8 mouse cellular contexts compared by ENCODE assay signal in the genomic region with DNA sequence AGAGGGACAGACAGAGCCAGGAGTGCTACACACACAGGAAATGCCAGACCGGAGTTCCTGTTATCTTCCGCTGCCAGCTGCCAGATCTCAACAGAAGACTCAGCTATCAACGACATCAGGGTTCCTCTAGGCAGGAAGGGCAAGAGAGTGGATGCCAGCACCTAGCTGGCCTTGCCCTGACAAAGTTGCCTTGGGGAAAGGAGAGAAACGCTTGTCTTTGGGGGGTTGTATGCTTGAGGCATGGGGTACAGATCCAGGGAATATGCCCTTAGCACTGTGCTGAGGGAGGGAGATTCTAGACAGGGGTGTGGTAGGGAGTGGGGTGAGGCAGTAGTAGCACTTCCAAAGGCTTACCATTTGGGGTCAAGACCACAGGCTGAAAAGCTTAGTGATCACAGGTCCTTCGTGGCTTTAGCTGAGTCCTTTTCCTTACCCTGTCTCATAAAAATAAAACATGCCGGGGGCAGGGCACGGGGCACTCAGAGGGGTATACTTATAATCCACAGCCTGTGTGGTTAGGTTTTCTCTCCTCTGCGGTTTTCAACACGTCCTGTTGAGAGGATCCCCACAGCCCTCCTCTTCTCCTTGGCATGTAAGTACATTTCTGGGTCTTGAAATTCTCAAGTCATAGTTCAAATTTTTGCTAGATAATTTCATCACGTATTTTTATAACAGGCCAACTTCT. TPM values are rescaled to one million over a fixed set of nuclear protein-coding genes. Genes with fewer than 3 reads are reported as not detected.
A peak's percentile ranks its signal among the peaks of the same experiment; 100 is the strongest.
DNase-seq lines count a peak whose midpoint lies in the region; ATAC-seq and TF ChIP-seq lines count a peak whose summit lies in the region.

No protein-coding gene starts in this region.

- no peak for DNase-seq in limb, embryonic 10.5 days (ENCODE audit: low spot score)
- peak; percentile 76 for DNase-seq in lung, postnatal 0 days (ENCODE audit: low spot score)
- DNase-seq in thymus, postnatal 0 days (ENCODE audit: low spot score): peak; percentile 86
- DNase-seq in embryo, embryonic 11 days: no peak
- DNase-seq in midbrain, embryonic 14.5 days: no peak
- DNase-seq in cerebellum, adult 9-10 months: no peak

- no peak for TF ChIP-seq CTCF in lung, postnatal 0 days (IDR thresholded peaks at IDR 0.05)

- 58% methylated on average over 10 of the region's 10 CpGs for WGBS in limb, embryonic 13.5 days
- 67% methylated on average over 10 of the region's 10 CpGs for WGBS in limb, embryonic 10.5 days
- WGBS in heart, embryonic 14.5 days: 41% methylated on average over 10 of the region's 10 CpGs
- 34% methylated on average over 10 of the region's 10 CpGs for WGBS in lung, postnatal 0 days
- WGBS in midbrain, embryonic 14.5 days: 75% methylated on average over 10 of the region's 10 CpGs

- no peak overlapping the region for H3K4me3 ChIP-seq in limb, embryonic 13.5 days
- no peak overlapping the region for H3K4me3 ChIP-seq in limb, embryonic 10.5 days
- H3K4me3 ChIP-seq in heart, embryonic 14.5 days (ENCODE audit: control insufficient read depth in 1 of 2, insufficient read depth in 1 of 2, low read depth in 1 of 2, low read length in 2 of 2): no peak overlapping the region
- H3K4me3 ChIP-seq in lung, postnatal 0 days (ENCODE audit: low read depth, low read length): peak overlapping the region; percentile 93; the same call in 1 of the 2 replicates
- no peak overlapping the region for H3K4me3 ChIP-seq in midbrain, embryonic 14.5 days (replicated peaks; ENCODE audit: low read depth, low read length)

- no peaks in the 10 kb centered on the region for H3K36me3 ChIP-seq in limb, embryonic 13.5 days
- H3K36me3 ChIP-seq in limb, embryonic 10.5 days: peaks cover 3% of the 10 kb centered on the region; the same call in 1 of the 2 replicates
- 0 out of 2 replicates have a peak, but pooled peaks cover 4% of the 10 kb centered on the region for H3K36me3 ChIP-seq in heart, embryonic 14.5 days (ENCODE audit: control insufficient read depth, insufficient read depth, low read length)
- no peaks in the 10 kb centered on the region for H3K36me3 ChIP-seq in lung, postnatal 0 days (ENCODE audit: insufficient read depth, low read length)
- no peaks in the 10 kb centered on the region for H3K36me3 ChIP-seq in midbrain, embryonic 14.5 days (ENCODE audit: control insufficient read depth, insufficient read depth, low read length)

- peak overlapping the region; percentile 77; the same call in 1 of the 2 replicates for H3K4me2 ChIP-seq in limb, embryonic 13.5 days (replicated peaks)
- peak overlapping the region; percentile 90 for H3K4me2 ChIP-seq in heart, embryonic 14.5 days (ENCODE audit: low read length)
- H3K4me2 ChIP-seq in lung, postnatal 0 days (replicated peaks; ENCODE audit: low read depth, low read length): peak overlapping the region; percentile 85; the same call in 1 of the 2 replicates
- H3K4me2 ChIP-seq in midbrain, embryonic 14.5 days (ENCODE audit: low read length): no peak overlapping the region

- no peak for ATAC-seq in limb, embryonic 13.5 days (ENCODE audit: low FRiP score, low read depth)
- no peak for ATAC-seq in heart, embryonic 14.5 days (ENCODE audit: insufficient number of reproducible peaks, insufficient read depth, low FRiP score, low read depth)
- ATAC-seq in lung, postnatal 0 days: peak; percentile 40
- no peak for ATAC-seq in midbrain, embryonic 14.5 days (ENCODE audit: low FRiP score, low TSS enrichment)

- no peaks in the 10 kb centered on the region for H3K9me3 ChIP-seq in limb, embryonic 13.5 days
- no peaks in the 10 kb centered on the region for H3K9me3 ChIP-seq in limb, embryonic 10.5 days (replicated peaks)
- no peaks in the 10 kb centered on the region for H3K9me3 ChIP-seq in heart, embryonic 14.5 days (ENCODE audit: control insufficient read depth, low read length)
- H3K9me3 ChIP-seq in lung, postnatal 0 days (ENCODE audit: low read length): no peaks in the 10 kb centered on the region
- H3K9me3 ChIP-seq in midbrain, embryonic 14.5 days (ENCODE audit: control insufficient read depth, low read length): no peaks in the 10 kb centered on the region

- no peaks in the 10 kb centered on the region for H3K27me3 ChIP-seq in limb, embryonic 13.5 days
- H3K27me3 ChIP-seq in limb, embryonic 10.5 days (ENCODE audit: low read depth, poor library complexity, severe bottlenecking): 0 out of 2 replicates have a peak, but pooled peaks cover 3% of the 10 kb centered on the region
- H3K27me3 ChIP-seq in heart, embryonic 14.5 days (ENCODE audit: control insufficient read depth, insufficient read depth, low read length): no peaks in the 10 kb centered on the region
- H3K27me3 ChIP-seq in lung, postnatal 0 days (replicated peaks; ENCODE audit: insufficient read depth, low read length): no peaks in the 10 kb centered on the region
- H3K27me3 ChIP-seq in midbrain, embryonic 14.5 days (ENCODE audit: control insufficient read depth, insufficient read depth, low read length): no peaks in the 10 kb centered on the region

- peaks cover 47% of the 10 kb centered on the region for H3K4me1 ChIP-seq in limb, embryonic 13.5 days
- H3K4me1 ChIP-seq in limb, embryonic 10.5 days: peaks cover 56% of the 10 kb centered on the region
- H3K4me1 ChIP-seq in heart, embryonic 14.5 days (ENCODE audit: control insufficient read depth in 2 of 2, insufficient read depth in 2 of 2, low read length in 2 of 2): peaks cover 25 to 45% of the 10 kb centered on the region in 2 experiments
- H3K4me1 ChIP-seq in lung, postnatal 0 days (ENCODE audit: insufficient read depth, low read depth, low read length): peaks cover 28% of the 10 kb centered on the region
- peaks cover 16% of the 10 kb centered on the region for H3K4me1 ChIP-seq in midbrain, embryonic 14.5 days (ENCODE audit: control insufficient read depth, insufficient read depth, low read length)

- H3K27ac ChIP-seq in limb, embryonic 13.5 days: no peak overlapping the region
- H3K27ac ChIP-seq in limb, embryonic 10.5 days: no peak overlapping the region
- H3K27ac ChIP-seq in heart, embryonic 14.5 days (replicated peaks in 1 of 2; ENCODE audit: control insufficient read depth in 1 of 2, insufficient read depth in 1 of 2, low read depth in 2 of 2, low read length in 2 of 2): peak overlapping the region; percentile 69 to 95
- peak overlapping the region; percentile 95 for H3K27ac ChIP-seq in lung, postnatal 0 days (ENCODE audit: low read length)
- no peak overlapping the region for H3K27ac ChIP-seq in midbrain, embryonic 14.5 days (replicated peaks; ENCODE audit: low read depth, low read length)

- H3K9ac ChIP-seq in limb, embryonic 13.5 days: no peak overlapping the region
- peak overlapping the region; percentile 99 for H3K9ac ChIP-seq in heart, embryonic 14.5 days (ENCODE audit: low read length)
- no peak overlapping the region for H3K9ac ChIP-seq in lung, postnatal 0 days (replicated peaks; ENCODE audit: low read depth)
- no peak overlapping the region for H3K9ac ChIP-seq in midbrain, embryonic 14.5 days (replicated peaks; ENCODE audit: low read length)

- peak; percentile 75 for TF ChIP-seq EP300 in lung, postnatal 0 days (IDR thresholded peaks at IDR 0.05)

RNA-seq across cellular contexts. Expression of gene Ifngr2, which starts 1.1 kb away (rescaled TPM):
- 48.1 and 49.6 TPM in 2 replicates for polyA plus RNA-seq in limb, embryonic 13.5 days (2015; fragmentation: Nextera tagmentation; extraction: Ambion mirVana)
- 24.1 and 32.9 TPM in 2 replicates for polyA plus RNA-seq in limb, embryonic 10.5 days (2016; fragmentation: Nextera tagmentation; extraction: Ambion mirVana)
- polyA plus RNA-seq in heart, embryonic 14.5 days (2014; fragmentation: Nextera tagmentation; extraction: Ambion mirVana): 140 and 146 TPM in 2 replicates
- 64.4 and 78.1 TPM in 2 replicates for polyA plus RNA-seq in lung, postnatal 0 days (2015; fragmentation: Nextera tagmentation; extraction: Ambion mirVana)
- 38.1 and 41.6 TPM in 2 replicates for polyA plus RNA-seq in thymus, postnatal 0 days (2015; fragmentation: Nextera tagmentation; extraction: Ambion mirVana)
- 90.2 and 94.2 TPM in 2 replicates for polyA plus RNA-seq in midbrain, embryonic 14.5 days (2014; fragmentation: Nextera tagmentation; extraction: Ambion mirVana)

RNA-seq across cellular contexts. Expression of gene Tmem50b, which starts 51.9 kb away (rescaled TPM):
- polyA plus RNA-seq in limb, embryonic 13.5 days (2015; fragmentation: Nextera tagmentation; extraction: Ambion mirVana): 29.9 and 31.5 TPM in 2 replicates
- 19.8 and 25.7 TPM in 2 replicates for polyA plus RNA-seq in limb, embryonic 10.5 days (2016; fragmentation: Nextera tagmentation; extraction: Ambion mirVana)
- 60.5 and 67.5 TPM in 2 replicates for polyA plus RNA-seq in heart, embryonic 14.5 days (2014; fragmentation: Nextera tagmentation; extraction: Ambion mirVana)
- 160 and 169 TPM in 2 replicates for polyA plus RNA-seq in lung, postnatal 0 days (2015; fragmentation: Nextera tagmentation; extraction: Ambion mirVana)
- polyA plus RNA-seq in thymus, postnatal 0 days (2015; fragmentation: Nextera tagmentation; extraction: Ambion mirVana): 33.9 and 38.5 TPM in 2 replicates
- 72.3 and 77.8 TPM in 2 replicates for polyA plus RNA-seq in midbrain, embryonic 14.5 days (2014; fragmentation: Nextera tagmentation; extraction: Ambion mirVana)

Comparison
In these comparisons a context has a peak if more than half of its experiments do, and no peak if none do; other contexts are left out.
1. H3K27ac ChIP-seq: peak in heart, embryonic 14.5 days (2 of 2) and lung, postnatal 0 days (single experiment); none in limb, embryonic 13.5 days (single experiment), limb, embryonic 10.5 days (single experiment) and midbrain, embryonic 14.5 days (single experiment).
2. DNase-seq: peak in lung, postnatal 0 days (single experiment) and thymus, postnatal 0 days (single experiment); none in limb, embryonic 10.5 days (single experiment), embryo, embryonic 11 days (single experiment), midbrain, embryonic 14.5 days (single experiment) and cerebellum, adult 9-10 months (single experiment).